Mouse (Mus musculus) cerebellum, adult 2 months (tissue): Measurements from ENCODE around the gene Lin54.

ENCODE experiments used
- CTCF ChIP-seq: fragments of 200-500 bp; IDR thresholded peaks from 2 replicates; pipeline ENCODE4 v1.5.1; 2011; ENCODE audit warnings: low read depth, mild to moderate bottlenecking, control low read depth, low read length, moderate library complexity, borderline replicate concordance; ENCODE audit not compliant: insufficient read depth
- POLR2A ChIP-seq: fragments of 200-500 bp; IDR thresholded peaks from 2 replicates; pipeline ENCODE4 v1.6.1; 2011; ENCODE audit warnings: low read length, control low read depth, borderline replicate concordance; ENCODE audit not compliant: insufficient read depth

GRCm38 (mm10) chr5:100477604-100478003 is 22.8 kb downstream of the Lin54 start:
- TF ChIP-seq CTCF (no peak), POLR2A (no peak)
